Mouse (Mus musculus): ENCODE data around the gene Arhgef26. TPM values are rescaled to one million over a fixed set of nuclear protein-coding genes. Genes with fewer than 3 reads are reported as not detected.

Gene Arhgef26
- polyA plus RNA-seq, 1 experiment from 2014 or later = 10.9 TPM

Other genes starting within 250 kb of the Arhgef26 start
- gene Dhx36, start 168.7 kb downstream of the Arhgef26 start, polyA plus RNA-seq (2014; fragmentation: Nextera tagmentation; extraction: Ambion mirVana) = 35.7 and 36.5 TPM in 2 replicates

Data from stomach, embryonic 14.5 days (tissue).